Mouse (Mus musculus) cerebellum, adult 2 months (tissue): Measurements from ENCODE around the gene Ifitm10. TPM values are rescaled to one million over a fixed set of nuclear protein-coding genes. Genes with fewer than 3 reads are reported as not detected.
A peak's percentile ranks its signal among the peaks of the same experiment; 100 is the strongest.

ENCODE experiments used
- DNase-seq, 2 experiments: peaks; one replicate each; pipeline ENCODE4 v3.0.0; 2021
- H3K27ac ChIP-seq: fragments of 200-500 bp; 2 replicates; pipeline ENCODE4 v1.5.1; 2012; ENCODE audit warnings: low read length, control low read depth, inconsistent platforms; ENCODE audit not compliant: insufficient read depth
- H3K27me3 ChIP-seq: fragments of 200-500 bp; 2 replicates; pipeline ENCODE4 v1.6.1; 2012; ENCODE audit warnings: inconsistent platforms, mild to moderate bottlenecking, low read length, moderate library complexity; ENCODE audit not compliant: control insufficient read depth, insufficient read depth
- H3K4me1 ChIP-seq: fragments of 200-500 bp; 2 replicates; pipeline ENCODE4 v1.6.1; 2011; ENCODE audit warnings: low read length; ENCODE audit not compliant: control insufficient read depth, insufficient read depth
- H3K4me3 ChIP-seq: fragments of 200-500 bp; replicated peaks from 2 replicates; pipeline ENCODE3; 2011; ENCODE audit warnings: mild to moderate bottlenecking, low read depth, low read length, control low read depth; ENCODE audit not compliant: insufficient read depth
- CTCF ChIP-seq: fragments of 200-500 bp; IDR thresholded peaks from 2 replicates; pipeline ENCODE4 v1.5.1; 2011; ENCODE audit warnings: low read depth, mild to moderate bottlenecking, control low read depth, low read length, moderate library complexity, borderline replicate concordance; ENCODE audit not compliant: insufficient read depth
- POLR2A ChIP-seq: fragments of 200-500 bp; IDR thresholded peaks from 2 replicates; pipeline ENCODE4 v1.6.1; 2011; ENCODE audit warnings: low read length, control low read depth, borderline replicate concordance; ENCODE audit not compliant: insufficient read depth
- WGBS: fragments of 180-500 bp; shearing (Covaris S2); methylation state at CpG from one replicate; pipeline ENCODE4 v1.1.7; 2018; 5-methylcytosine and 5-hydroxymethylcytosine counted together
- polyA plus RNA-seq: library from polyadenylated mRNA; depleted of rRNA; stranded (reverse); fragments of >200 nt; gene quantifications from 2 replicates; pipeline ENCODE4 v1.2.3, GENCODE M21; 2012

Gene Ifitm10
- polyA plus RNA-seq, 1 experiment = 175 TPM

DNA sequence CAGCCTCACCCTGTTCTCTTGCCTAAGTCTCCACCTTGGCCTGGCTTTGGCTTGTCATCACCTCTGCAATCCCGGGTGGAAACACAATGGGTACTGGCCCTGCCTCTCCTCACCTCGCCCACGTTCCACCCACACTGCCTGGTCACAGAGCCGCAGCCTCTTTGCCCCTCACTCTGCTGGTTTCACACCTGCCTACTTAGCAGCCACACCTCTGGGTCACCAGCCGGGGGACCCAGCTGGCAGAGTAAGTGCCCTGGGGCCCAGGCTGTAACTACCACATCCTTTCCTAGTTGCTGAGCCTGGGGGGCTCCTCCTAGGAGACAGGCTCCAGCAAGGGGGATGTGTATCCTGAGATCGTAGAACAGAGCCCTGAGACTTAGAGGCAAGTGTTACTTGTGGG, 5.6 kb upstream of the Ifitm10 start:
- TF ChIP-seq POLR2A (no peak), CTCF (no peak)
- DNase-seq = no peak
- Histone ChIP-seq H3K27ac (no peak overlapping the region), H3K4me3 (no peak overlapping the region), H3K27me3 (no peaks in the 10 kb centered on the region), H3K4me1 (peaks cover 30% of the 10 kb centered on the region)
- WGBS = 94% methylated on average over 6 of the region's 6 CpGs

DNA sequence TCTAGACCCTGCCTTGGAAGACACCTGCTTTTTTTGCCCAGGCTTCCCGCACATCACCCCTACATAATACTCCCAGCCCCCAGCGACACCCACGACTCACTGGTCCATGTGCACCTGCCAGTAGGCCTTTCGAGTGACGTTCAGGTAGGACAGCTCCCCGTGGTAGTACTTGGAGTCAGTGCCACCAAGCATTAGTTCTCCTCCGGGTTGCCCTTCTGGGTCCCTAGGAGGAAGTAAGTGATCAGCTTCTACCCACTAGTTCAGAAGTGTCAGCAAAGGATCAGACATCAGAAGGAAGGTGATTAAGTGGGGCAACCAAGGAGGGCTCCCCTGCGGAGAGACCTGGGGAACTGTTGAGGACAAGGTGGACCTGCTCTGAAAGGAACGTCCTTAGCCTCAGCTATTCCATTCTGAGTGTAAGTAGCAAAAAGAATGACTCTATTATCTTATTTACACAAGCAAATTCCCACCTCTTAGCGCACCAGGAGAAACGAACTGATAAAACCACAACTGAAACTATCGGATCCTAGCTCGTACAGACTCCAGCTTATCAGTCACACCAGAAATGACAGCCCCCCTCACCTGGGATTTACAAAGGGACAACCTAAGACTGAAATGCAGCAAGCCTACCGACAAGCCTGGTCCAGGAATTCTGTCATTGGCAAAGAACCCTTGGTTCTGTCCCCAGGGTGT, 3.8 kb upstream of the Ifitm10 start:
- H3K27ac ChIP-seq = no peak overlapping the region; the same call in 1 of the 2 replicates
- H3K4me3 ChIP-seq = no peak overlapping the region
- DNase-seq = no peak
- 93% methylated on average over 14 of the region's 14 CpGs for WGBS
- peaks cover 36% of the 10 kb centered on the region for H3K4me1 ChIP-seq
- TF ChIP-seq POLR2A = no peak
- TF ChIP-seq CTCF = no peak
- no peaks in the 10 kb centered on the region for H3K27me3 ChIP-seq

DNA sequence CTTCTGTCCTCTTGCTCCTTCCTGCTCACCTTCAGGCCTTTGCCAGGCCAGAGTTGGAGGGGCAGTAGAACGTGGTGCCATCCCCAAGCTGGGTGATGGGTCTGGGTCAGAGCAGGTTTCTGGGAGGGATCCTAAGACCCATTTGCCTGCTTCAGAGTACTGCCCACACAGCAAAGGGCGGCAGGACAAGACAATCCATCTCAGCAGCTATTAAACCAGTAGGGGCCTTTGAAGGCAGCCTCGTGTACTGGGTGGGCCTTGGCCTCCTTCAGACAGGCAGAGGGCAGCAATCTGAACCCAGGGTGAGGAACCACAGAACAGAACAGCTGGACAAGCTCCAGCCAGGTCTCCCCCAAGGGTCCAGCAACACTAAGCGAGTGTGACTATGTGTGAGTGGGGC, 2.5 kb upstream of the Ifitm10 start:
- no peaks in the 10 kb centered on the region for H3K27me3 ChIP-seq
- no peak for TF ChIP-seq POLR2A
- no peak for TF ChIP-seq CTCF
- H3K4me1 ChIP-seq = peaks cover 34% of the 10 kb centered on the region
- peak overlapping the region; percentile 24 for H3K27ac ChIP-seq
- no peak overlapping the region for H3K4me3 ChIP-seq
- no peak for DNase-seq
- WGBS = 54% methylated on average over 4 of the region's 4 CpGs

DNA sequence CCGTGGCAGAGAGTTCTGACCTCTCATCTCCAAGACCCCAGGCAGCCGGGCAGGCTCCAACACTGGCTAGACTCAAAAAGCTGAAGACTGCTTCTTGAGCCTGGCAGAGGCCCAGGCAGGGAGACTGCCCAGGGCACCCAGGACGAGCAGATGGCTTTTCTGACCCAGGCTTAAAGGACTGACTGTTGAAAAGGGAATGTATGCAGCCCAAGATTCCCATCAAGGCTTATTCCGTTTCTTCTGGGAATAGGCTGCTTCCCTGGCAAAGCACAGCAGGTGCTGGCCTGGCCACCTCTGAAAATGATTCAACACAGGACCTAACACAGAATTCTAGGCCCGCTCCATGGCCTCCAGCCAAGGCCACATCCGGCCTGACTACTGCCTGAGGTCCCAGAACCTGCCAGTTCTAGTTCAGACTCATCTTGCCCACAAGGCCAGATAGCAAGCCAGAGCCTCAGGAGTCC, 1.7 kb upstream of the Ifitm10 start:
- TF ChIP-seq CTCF = no peak
- TF ChIP-seq POLR2A = no peak
- peak overlapping the region; percentile 24 for H3K27ac ChIP-seq
- 4% methylated on average over 6 of the region's 6 CpGs for WGBS
- H3K4me3 ChIP-seq = no peak overlapping the region
- H3K27me3 ChIP-seq = no peaks in the 10 kb centered on the region
- peaks cover 34% of the 10 kb centered on the region for H3K4me1 ChIP-seq
- peak; percentile 83 to 87 for DNase-seq

DNA sequence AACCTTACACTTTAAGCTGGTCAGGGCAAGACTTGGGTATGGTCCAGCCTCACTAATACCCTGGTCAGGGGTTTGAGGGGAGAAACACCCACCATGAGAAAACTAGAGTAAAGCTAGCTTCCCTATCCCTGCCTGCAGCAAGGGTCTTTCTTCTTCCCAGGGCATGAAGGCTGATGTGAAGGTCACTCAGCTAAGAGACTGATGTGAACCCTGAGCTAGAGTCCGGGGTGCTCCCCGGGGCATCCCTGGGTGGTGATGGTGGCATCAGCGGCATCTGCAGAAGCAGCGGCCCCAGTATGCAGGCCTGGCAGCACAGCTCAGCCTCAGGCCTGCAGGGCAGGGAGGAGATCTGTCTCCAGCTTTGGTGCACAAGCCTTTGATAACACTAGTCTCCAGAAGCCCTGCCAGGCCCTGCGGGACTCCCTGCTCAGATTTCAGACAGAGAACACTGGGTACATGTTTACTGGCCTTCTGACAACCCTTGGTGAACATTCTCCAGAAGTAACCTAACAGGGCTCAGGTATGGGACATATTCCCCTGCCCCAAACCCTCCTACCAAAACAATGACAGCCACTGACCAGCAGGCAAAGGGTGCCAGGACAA, 961 bp upstream of the Ifitm10 start:
- peak in 1 of 2 experiments; percentile 33 for DNase-seq
- 55% methylated on average over 5 of the region's 5 CpGs for WGBS
- Histone ChIP-seq H3K27me3 (no peaks in the 10 kb centered on the region), H3K27ac (peak overlapping the region; percentile 24), H3K4me1 (peaks cover 36% of the 10 kb centered on the region), H3K4me3 (no peak overlapping the region)
- TF ChIP-seq CTCF (no peak), POLR2A (no peak)

DNA sequence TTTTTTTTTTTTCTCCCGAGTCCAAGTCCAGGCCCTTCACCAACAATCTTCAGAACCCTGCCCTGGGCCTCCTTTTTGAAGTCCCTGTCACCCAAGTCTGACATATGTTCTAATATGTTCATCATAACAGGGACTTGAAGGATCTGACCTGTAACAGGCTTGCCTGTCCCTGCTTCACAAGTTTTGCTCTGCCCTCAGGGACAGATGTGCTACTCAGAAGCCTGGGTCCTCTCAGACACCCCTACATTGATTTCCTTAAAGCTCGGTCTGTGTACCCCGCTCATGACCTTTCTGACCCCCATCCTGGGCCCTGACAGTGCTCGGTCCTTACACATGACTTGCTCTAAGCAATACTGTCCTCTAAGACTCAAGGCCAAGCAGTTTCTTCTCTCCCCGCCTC, 514 bp downstream of the Ifitm10 start:
- DNase-seq = no peak
- WGBS = 90% methylated on average over 5 of the region's 5 CpGs
- no peaks in the 10 kb centered on the region for H3K27me3 ChIP-seq
- no peak overlapping the region for H3K27ac ChIP-seq
- no peak overlapping the region for H3K4me3 ChIP-seq
- H3K4me1 ChIP-seq = peaks cover 50% of the 10 kb centered on the region
- TF ChIP-seq POLR2A (no peak), CTCF (no peak)

DNA sequence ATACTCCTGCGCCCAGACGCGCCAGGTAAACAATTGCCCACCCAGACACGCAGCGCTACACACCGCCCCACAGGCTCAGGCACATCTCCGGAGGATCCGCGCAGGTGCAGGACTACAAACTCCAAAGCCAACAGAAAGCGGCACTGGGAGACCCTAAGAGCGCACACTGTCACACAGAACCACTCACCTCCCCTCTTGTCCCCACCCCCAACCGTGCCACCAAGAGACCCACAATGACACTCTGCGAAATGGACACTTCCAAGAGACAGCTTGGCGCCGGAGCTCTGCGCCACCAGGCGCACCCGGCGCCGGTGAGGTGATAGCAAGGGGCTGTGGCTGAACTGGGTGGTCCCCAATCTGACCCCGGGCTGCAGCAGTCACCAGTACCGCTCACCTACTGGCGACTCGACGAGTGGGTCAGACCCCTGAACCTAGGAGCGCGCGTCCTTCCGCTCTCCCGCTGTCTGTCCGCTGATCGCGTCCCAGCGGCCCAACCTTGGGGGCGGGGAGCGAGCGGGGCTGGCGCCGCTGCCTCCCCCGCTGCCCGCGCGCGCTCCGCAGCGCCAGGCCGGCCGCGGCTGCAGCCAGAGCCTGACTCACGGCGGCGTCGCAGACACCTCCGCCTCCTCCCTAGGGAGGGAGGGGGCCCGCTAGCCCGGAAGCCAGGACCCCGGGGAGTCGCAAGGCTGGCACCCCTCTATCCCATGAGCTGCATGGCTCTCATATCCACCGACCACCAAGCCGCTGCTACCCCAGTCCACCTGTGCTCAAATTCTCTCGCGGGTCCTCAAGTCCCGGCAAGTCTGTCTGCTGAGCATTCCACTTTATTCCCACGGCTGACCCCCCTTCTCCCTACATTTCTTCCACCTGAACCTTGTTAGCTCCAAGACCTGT, 1.5 kb downstream of the Ifitm10 start:
- Histone ChIP-seq H3K27me3 (no peaks in the 10 kb centered on the region), H3K4me3 (peak overlapping the region; percentile 94), H3K4me1 (peaks cover 54% of the 10 kb centered on the region), H3K27ac (peak overlapping the region; percentile 95)
- TF ChIP-seq CTCF (no peak), POLR2A (peak; percentile 25; the same call in 1 of the 2 replicates)
- DNase-seq = peak; percentile 76 to 79
- 2% methylated on average over 64 of the region's 64 CpGs for WGBS

DNA sequence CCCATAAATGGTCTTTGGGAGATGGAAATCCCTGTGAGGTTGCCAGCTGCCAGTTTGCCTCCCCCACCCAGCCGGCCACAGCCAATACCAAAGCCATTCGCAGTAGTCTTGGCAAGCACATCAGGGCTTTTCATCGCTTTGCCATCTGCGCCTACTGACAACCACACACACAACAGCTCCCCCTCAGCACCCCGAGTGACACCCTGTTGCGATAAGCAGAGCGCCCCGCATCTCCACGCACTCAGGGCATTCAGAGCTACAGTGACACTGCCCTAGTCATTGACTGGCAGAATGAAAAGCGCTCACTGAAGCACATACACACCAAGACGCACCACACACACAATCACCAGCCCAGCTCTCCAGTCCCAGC, 2.2 kb downstream of the Ifitm10 start:
- peaks cover 48% of the 10 kb centered on the region for H3K4me1 ChIP-seq
- peak overlapping the region; percentile 95 for H3K27ac ChIP-seq
- DNase-seq = peak in 1 of 2 experiments; percentile 80
- no peaks in the 10 kb centered on the region for H3K27me3 ChIP-seq
- TF ChIP-seq POLR2A = peak; percentile 66
- no peak for TF ChIP-seq CTCF
- peak overlapping the region; percentile 94 for H3K4me3 ChIP-seq
- 4% methylated on average over 11 of the region's 11 CpGs for WGBS
